Mouse (Mus musculus): ENCODE results near the gene Hoxd9.

Gene Hoxd9

GRCm38 (mm10) chr2:74749337-74750121 is 52.0 kb downstream of the Hoxd9 start:
- no peak for DNase-seq (ENCODE audit: low spot score)
